In genomic region chr5:149428347-149428746, GRCm38 (mm10) we compare ENCODE assay signal across 7 mouse cellular contexts. TPM values are rescaled to one million over a fixed set of nuclear protein-coding genes. Genes with fewer than 3 reads are reported as not detected.
DNase-seq lines count a peak whose midpoint lies in the region; ATAC-seq and TF ChIP-seq lines count a peak whose summit lies in the region.

No protein-coding gene starts in this region.

- no peaks in the 10 kb centered on the region for H3K9me3 ChIP-seq in forebrain, postnatal 0 days (ENCODE audit: low read length)
- no peaks in the 10 kb centered on the region for H3K9me3 ChIP-seq in liver, embryonic 14.5 days (ENCODE audit: control insufficient read depth, low read length)

- ATAC-seq in forebrain, postnatal 0 days, result peak; percentile 84
- ATAC-seq in liver, embryonic 14.5 days (ENCODE audit: insufficient read depth), result peak; percentile 79

- WGBS in forebrain, postnatal 0 days, result 5% methylated on average over 5 of the region's 6 CpGs
- WGBS in liver, embryonic 14.5 days (ENCODE audit: insufficient replicate concordance), result 4% methylated on average over 6 of the region's 6 CpGs

- no peak overlapping the region for H3K4me3 ChIP-seq in forebrain, postnatal 0 days (ENCODE audit: low read depth, low read length)
- no peak overlapping the region for H3K4me3 ChIP-seq in liver, embryonic 14.5 days (ENCODE audit: insufficient read depth in 1 of 2, low read depth in 2 of 2, low read length in 2 of 2)
- no peak overlapping the region for H3K4me3 ChIP-seq in left cerebral cortex, adult 2 months

- no peaks in the 10 kb centered on the region for H3K27me3 ChIP-seq in forebrain, postnatal 0 days (ENCODE audit: insufficient read depth, low read length)
- H3K27me3 ChIP-seq in liver, embryonic 14.5 days (ENCODE audit: control insufficient read depth, insufficient read depth, low read length), result no peaks in the 10 kb centered on the region

- H3K9ac ChIP-seq in forebrain, postnatal 0 days, result 0 out of 2 replicates have a peak overlapping the region, but pooled peaks have one; percentile 15
- no peak overlapping the region for H3K9ac ChIP-seq in liver, embryonic 14.5 days (replicated peaks)

- H3K36me3 ChIP-seq in forebrain, postnatal 0 days (ENCODE audit: insufficient read depth), result no peaks in the 10 kb centered on the region
- H3K36me3 ChIP-seq in liver, embryonic 14.5 days (replicated peaks; ENCODE audit: control insufficient read depth, insufficient read depth, low read depth), result no peaks in the 10 kb centered on the region

- H3K4me2 ChIP-seq in forebrain, postnatal 0 days (ENCODE audit: low read depth), result peak overlapping the region; percentile 14; the same call in 1 of the 2 replicates
- peak overlapping the region; percentile 6; the same call in 1 of the 2 replicates for H3K4me2 ChIP-seq in liver, embryonic 14.5 days (ENCODE audit: low read depth)

- TF ChIP-seq CTCF in forebrain, postnatal 0 days (IDR thresholded peaks at IDR 0.05; ENCODE audit: low read depth), result 0 out of 2 replicates have a peak, but pooled peaks have one; percentile 24
- TF ChIP-seq CTCF in liver, embryonic 14.5 days (IDR thresholded peaks at IDR 0.05; ENCODE audit: low read depth), result no peak
- TF ChIP-seq CTCF in left cerebral cortex, adult 2 months (IDR thresholded peaks at IDR 0.05), result no peak

- peak; percentile 57 to 60 for DNase-seq in B cell, adult 2 months
- peak; percentile 51 to 53 for DNase-seq in CD8-positive naive resting alpha-beta T cell, adult 2 months (ENCODE audit: low read depth in 2 of 2, low spot score in 2 of 2)
- peak; percentile 61 for DNase-seq in forebrain, postnatal 0 days
- peak in 1 of 3 experiments; percentile 9 for DNase-seq in liver, embryonic 14.5 days (ENCODE audit: low read depth in 3 of 3, low spot score in 3 of 3)
- peak; percentile 73 for DNase-seq in retina, postnatal 7 days (ENCODE audit: low read depth, low spot score)
- no peak for DNase-seq in left cerebral cortex, adult 2 months (ENCODE audit: extremely low spot score in 1 of 2, low spot score in 2 of 2)
- no peak for DNase-seq in left cerebral cortex, postnatal 25 days (ENCODE audit: low spot score in 2 of 2)

- intact Hi-C loops in left cerebral cortex, adult 2 months (cut with DNase I), result no loop called here
- intact Hi-C loops in left cerebral cortex, postnatal 25 days (cut with DNase I), result no loop called here

- 0 out of 2 replicates have a peak, but pooled peaks cover 13% of the 10 kb centered on the region for H3K4me1 ChIP-seq in forebrain, postnatal 0 days (ENCODE audit: insufficient read depth)
- peaks cover 12 to 30% of the 10 kb centered on the region in 2 experiments for H3K4me1 ChIP-seq in liver, embryonic 14.5 days (replicated peaks; ENCODE audit: control insufficient read depth in 2 of 2, insufficient read depth in 2 of 2, low read length in 1 of 2)

- H3K27ac ChIP-seq in forebrain, postnatal 0 days (ENCODE audit: low read depth, low read length), result peak overlapping the region; percentile 62
- no peak overlapping the region for H3K27ac ChIP-seq in liver, embryonic 14.5 days
- H3K27ac ChIP-seq in left cerebral cortex, adult 2 months, result no peak overlapping the region

- TF ChIP-seq EP300 in liver, embryonic 14.5 days (IDR thresholded peaks at IDR 0.05; ENCODE audit: low read depth), result peak; percentile 31

RNA-seq across cellular contexts. Expression of gene Tex26, which starts 11.1 kb away (rescaled TPM):
- 0.14 and 2.8 TPM in 2 replicates for total RNA-seq in forebrain, postnatal 0 days (2014; rRNA removed)
- 1.5 and 1.8 TPM in 2 replicates for polyA plus RNA-seq in forebrain, postnatal 0 days (2015; fragmentation: Nextera tagmentation; extraction: Ambion mirVana)
- polyA plus RNA-seq in liver, embryonic 14.5 days (2012; rRNA removed), result 0.30 and 0.48 TPM in 2 replicates
- 0.23 TPM in 1 of 2 replicates, not detected in the other for polyA plus RNA-seq in liver, embryonic 14.5 days (2014; fragmentation: Nextera tagmentation; extraction: Ambion mirVana)
- total RNA-seq in left cerebral cortex, adult 2 months (2021), result under 1 TPM in 1 of 2 experiments, not detected in 1; 0.77 TPM
- not detected for total RNA-seq in left cerebral cortex, postnatal 25 days (2021)

RNA-seq across cellular contexts. Expression of gene Medag, which starts 16.8 kb away (rescaled TPM):
- total RNA-seq in forebrain, postnatal 0 days (2014; rRNA removed), result 1.7 and 2.1 TPM in 2 replicates
- polyA plus RNA-seq in forebrain, postnatal 0 days (2015; fragmentation: Nextera tagmentation; extraction: Ambion mirVana), result 1.1 and 1.8 TPM in 2 replicates
- 0.13 and 0.18 TPM in 2 replicates for polyA plus RNA-seq in liver, embryonic 14.5 days (2012; rRNA removed)
- polyA plus RNA-seq in liver, embryonic 14.5 days (2014; fragmentation: Nextera tagmentation; extraction: Ambion mirVana), result 0.04 and 0.27 TPM in 2 replicates
- 10 to 100 TPM; 17.1 to 19.1 TPM for total RNA-seq in left cerebral cortex, adult 2 months (2021)
- 10 to 100 TPM; 12.7 to 14.5 TPM for total RNA-seq in left cerebral cortex, postnatal 25 days (2021)

Comparison
In these comparisons a context has a peak if more than half of its experiments do, and no peak if none do; other contexts are left out.
1. DNase-seq: peak in B cell, adult 2 months (2 of 2), CD8-positive naive resting alpha-beta T cell, adult 2 months (2 of 2), forebrain, postnatal 0 days (single experiment) and retina, postnatal 7 days (single experiment); none in left cerebral cortex, adult 2 months (0 of 2) and left cerebral cortex, postnatal 25 days (0 of 2).